Mouse (Mus musculus): ENCODE measurements around the gene Calml3. TPM values are rescaled to one million over a fixed set of nuclear protein-coding genes. Genes with fewer than 3 reads are reported as not detected.

Gene Calml3
- not detected in 2 replicates for polyA plus RNA-seq (2015; fragmentation: Nextera tagmentation; extraction: Ambion mirVana)

DNA sequence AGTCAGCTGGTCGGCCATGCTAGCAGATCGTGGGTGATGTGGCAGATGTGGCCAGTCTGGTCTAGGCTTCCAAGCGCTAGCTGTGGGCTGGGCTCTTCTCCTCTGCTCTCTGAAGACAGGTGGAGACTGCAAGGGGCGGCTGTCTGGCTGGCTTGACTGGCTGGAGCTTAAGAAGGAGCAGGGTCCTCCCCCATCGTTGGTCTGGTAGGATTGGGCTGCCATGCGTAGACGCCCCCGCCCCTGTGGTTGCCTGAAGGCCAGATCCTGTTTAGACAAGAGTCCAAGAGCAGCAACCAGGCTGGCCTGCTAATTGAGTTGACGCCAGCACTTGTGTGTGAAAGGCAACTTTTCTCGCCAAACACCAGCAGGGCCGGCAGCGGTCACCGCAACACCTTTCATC is at the start of gene Calml3:
Gene Calml3 (minus strand): TSS at position 131 of the 400 bp plus-strand sequence.

GRCm38 (mm10) chr13:3837312-3837807 is 33.2 kb upstream of the Calml3 start, which contains the start of gene Calm4:
TSS of gene Calm4 (plus strand) at chr13:3837757.

Other genes with a start within 250 kb of the Calml3 start
- gene Fam208b, start 193.2 kb downstream of the Calml3 start, polyA plus RNA-seq (2015; fragmentation: Nextera tagmentation; extraction: Ambion mirVana) = 7.6 and 12.3 TPM in 2 replicates
- 17.3 and 17.5 TPM in 2 replicates for gene Asb13, start 170.3 kb downstream of the Calml3 start, polyA plus RNA-seq (2015; fragmentation: Nextera tagmentation; extraction: Ambion mirVana)
- gene Calm4, start 33.4 kb upstream of the Calml3 start, polyA plus RNA-seq (2015; fragmentation: Nextera tagmentation; extraction: Ambion mirVana) = 0.25 and 0.28 TPM in 2 replicates
- gene Calm5, start 49.9 kb upstream of the Calml3 start, polyA plus RNA-seq (2015; fragmentation: Nextera tagmentation; extraction: Ambion mirVana) = 0.43 TPM in 1 of 2 replicates, not detected in the other
- gene Net1, start 113.9 kb upstream of the Calml3 start, polyA plus RNA-seq (2015; fragmentation: Nextera tagmentation; extraction: Ambion mirVana) = 11.9 and 12.0 TPM in 2 replicates
- gene Tubal3, start 114.0 kb upstream of the Calml3 start, polyA plus RNA-seq (2015; fragmentation: Nextera tagmentation; extraction: Ambion mirVana) = not detected in 2 replicates
- 0.13 TPM in 1 of 2 replicates, not detected in the other for gene Ucn3, start 141.0 kb upstream of the Calml3 start, polyA plus RNA-seq (2015; fragmentation: Nextera tagmentation; extraction: Ambion mirVana)
- gene Akr1c14, start 244.7 kb upstream of the Calml3 start, polyA plus RNA-seq (2015; fragmentation: Nextera tagmentation; extraction: Ambion mirVana) = 0.90 and 1.5 TPM in 2 replicates